Mouse (Mus musculus): Measurements from ENCODE around the gene AL607142.1. TPM values are rescaled to one million over a fixed set of nuclear protein-coding genes. Genes with fewer than 3 reads are reported as not detected.

AL607142.1 gene
- not detected in 3 replicates for total RNA-seq (2017)

GRCm38 (mm10) chr4:120064696-120065095 lies at the start of gene AL607142.1:
Gene AL607142.1, plus strand, starts transcription at chr4:120064996.
- no peak for ATAC-seq (replicated peaks; ENCODE audit: insufficient number of reproducible peaks, low FRiP score, low TSS enrichment, poor library complexity, severe bottlenecking)

GRCm38 (mm10) chr4:120018426-120018825 lies 46.4 kb upstream of the AL607142.1 start:
- no peak for ATAC-seq (replicated peaks; ENCODE audit: insufficient number of reproducible peaks, low FRiP score, low TSS enrichment, poor library complexity, severe bottlenecking)

GRCm38 (mm10) chr4:120022392-120022791 lies 42.4 kb upstream of the AL607142.1 start:
- no peak for ATAC-seq (replicated peaks; ENCODE audit: insufficient number of reproducible peaks, low FRiP score, low TSS enrichment, poor library complexity, severe bottlenecking)

DNA sequence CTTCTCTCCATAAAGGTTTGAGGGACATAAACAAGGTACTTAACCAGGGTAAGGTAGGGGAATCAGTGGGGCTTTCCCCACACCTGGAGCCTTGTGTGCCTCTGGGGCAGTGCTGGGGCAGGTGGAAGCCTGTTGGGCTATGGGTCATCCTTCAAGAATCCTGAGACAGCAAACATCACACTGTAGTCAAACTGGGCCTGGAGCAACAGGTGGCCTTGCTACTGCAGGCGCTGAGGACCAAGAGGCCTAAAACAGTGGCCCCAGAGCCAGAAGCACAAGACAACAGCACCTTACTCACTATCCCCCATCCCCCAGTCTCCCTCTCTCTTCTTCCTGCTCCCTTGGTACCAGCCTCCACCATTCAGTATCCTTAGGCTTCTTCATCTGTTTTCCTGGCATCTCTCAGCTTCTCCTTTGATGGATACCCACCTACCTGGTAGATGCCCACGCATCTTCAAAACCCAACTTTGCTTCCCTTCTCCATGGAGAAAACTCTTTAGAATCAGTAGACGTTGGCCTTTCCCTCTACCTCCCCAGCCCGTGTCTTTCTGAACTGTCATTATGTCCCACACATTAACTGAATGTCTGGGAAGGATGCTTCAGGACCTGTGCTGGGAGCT lies 41.5 kb upstream of the AL607142.1 start:
- no peak for ATAC-seq (replicated peaks; ENCODE audit: insufficient number of reproducible peaks, low FRiP score, low TSS enrichment, poor library complexity, severe bottlenecking)

DNA sequence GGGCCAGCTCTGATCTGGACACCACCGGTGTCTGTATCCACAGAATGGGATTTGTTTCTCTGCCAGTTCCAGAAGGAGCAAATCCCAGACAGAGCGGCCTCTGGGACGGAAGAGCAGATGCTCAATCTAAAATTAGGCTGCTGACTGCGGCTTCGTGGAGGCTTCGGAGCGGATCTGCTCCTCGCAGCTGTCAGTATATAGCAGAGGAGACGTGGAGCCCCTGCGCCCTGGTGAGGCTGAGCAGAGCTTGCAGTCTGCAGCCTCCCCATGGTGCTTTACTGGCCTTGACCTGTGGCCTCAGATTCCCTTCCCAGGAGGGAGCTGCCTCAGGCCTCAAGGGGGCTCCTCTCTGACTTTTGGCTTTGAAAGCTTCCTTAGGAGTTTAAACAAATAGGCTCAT lies 40.7 kb upstream of the AL607142.1 start:
- ATAC-seq (replicated peaks; ENCODE audit: insufficient number of reproducible peaks, low FRiP score, low TSS enrichment, poor library complexity, severe bottlenecking), result no peak

GRCm38 (mm10) chr4:120027671-120028070 lies 37.1 kb upstream of the AL607142.1 start:
- ATAC-seq (replicated peaks; ENCODE audit: insufficient number of reproducible peaks, low FRiP score, low TSS enrichment, poor library complexity, severe bottlenecking), result no peak

- ATAC-seq (replicated peaks; ENCODE audit: insufficient number of reproducible peaks, low FRiP score, low TSS enrichment, poor library complexity, severe bottlenecking), result no peak
Measured at GRCm38 (mm10) chr4:120029937-120030336, 34.9 kb upstream of the AL607142.1 start.

- ATAC-seq (replicated peaks; ENCODE audit: insufficient number of reproducible peaks, low FRiP score, low TSS enrichment, poor library complexity, severe bottlenecking), result no peak
Measured at GRCm38 (mm10) chr4:120032320-120032983, 32.3 kb upstream of the AL607142.1 start.

- ATAC-seq (replicated peaks; ENCODE audit: insufficient number of reproducible peaks, low FRiP score, low TSS enrichment, poor library complexity, severe bottlenecking), result no peak
Measured at GRCm38 (mm10) chr4:120032984-120033355, 31.8 kb upstream of the AL607142.1 start.

- no peak for ATAC-seq (replicated peaks; ENCODE audit: insufficient number of reproducible peaks, low FRiP score, low TSS enrichment, poor library complexity, severe bottlenecking)
Measured at GRCm38 (mm10) chr4:120036294-120036693, 28.5 kb upstream of the AL607142.1 start.

DNA sequence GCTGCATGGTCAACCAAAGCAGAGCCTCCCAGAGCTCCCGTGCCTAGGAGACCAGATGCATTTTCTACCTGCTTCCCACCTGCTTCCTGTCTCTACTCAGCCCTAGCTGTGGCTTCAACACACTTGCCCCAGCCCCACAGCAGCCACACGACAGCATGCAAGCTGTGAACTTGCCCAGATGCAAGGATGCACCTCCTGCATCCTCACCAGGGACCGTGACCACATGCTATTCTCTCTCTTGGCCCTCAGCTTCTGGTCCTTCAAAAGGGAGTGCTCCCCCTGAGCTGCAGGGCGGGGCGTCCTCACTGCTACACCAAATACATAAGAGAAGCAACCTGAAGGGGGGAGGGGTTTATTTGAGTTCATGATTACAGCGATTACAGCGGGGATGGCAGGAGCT lies 27.8 kb upstream of the AL607142.1 start:
- no peak for ATAC-seq (replicated peaks; ENCODE audit: insufficient number of reproducible peaks, low FRiP score, low TSS enrichment, poor library complexity, severe bottlenecking)

GRCm38 (mm10) chr4:120041520-120041919 lies 23.3 kb upstream of the AL607142.1 start:
- ATAC-seq (replicated peaks; ENCODE audit: insufficient number of reproducible peaks, low FRiP score, low TSS enrichment, poor library complexity, severe bottlenecking), result no peak

GRCm38 (mm10) chr4:120042480-120042879 lies 22.3 kb upstream of the AL607142.1 start:
- ATAC-seq (replicated peaks; ENCODE audit: insufficient number of reproducible peaks, low FRiP score, low TSS enrichment, poor library complexity, severe bottlenecking), result no peak

- ATAC-seq (replicated peaks; ENCODE audit: insufficient number of reproducible peaks, low FRiP score, low TSS enrichment, poor library complexity, severe bottlenecking), result no peak
Measured at GRCm38 (mm10) chr4:120044612-120045011, 20.2 kb upstream of the AL607142.1 start.

DNA sequence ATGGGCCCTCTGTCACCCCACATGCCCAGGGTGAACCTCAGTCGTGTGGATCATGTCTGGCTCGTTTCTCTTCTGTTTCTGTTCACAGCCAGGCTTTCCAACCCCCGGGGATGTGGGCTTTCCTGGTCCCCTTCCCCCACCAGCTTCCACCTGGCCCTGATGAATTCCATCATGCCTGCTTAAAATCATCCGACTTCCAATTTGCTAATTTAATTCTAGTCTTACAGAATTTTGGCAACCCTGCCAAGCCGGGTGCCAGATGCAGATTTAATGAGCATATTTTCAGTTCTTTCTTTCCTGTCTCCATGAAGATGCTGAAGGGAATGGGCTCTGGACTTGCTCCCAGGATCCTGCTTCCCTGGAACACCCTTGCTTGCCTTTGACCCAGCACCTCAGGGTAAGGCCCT lies 19.7 kb upstream of the AL607142.1 start:
- no peak for ATAC-seq (replicated peaks; ENCODE audit: insufficient number of reproducible peaks, low FRiP score, low TSS enrichment, poor library complexity, severe bottlenecking)

DNA sequence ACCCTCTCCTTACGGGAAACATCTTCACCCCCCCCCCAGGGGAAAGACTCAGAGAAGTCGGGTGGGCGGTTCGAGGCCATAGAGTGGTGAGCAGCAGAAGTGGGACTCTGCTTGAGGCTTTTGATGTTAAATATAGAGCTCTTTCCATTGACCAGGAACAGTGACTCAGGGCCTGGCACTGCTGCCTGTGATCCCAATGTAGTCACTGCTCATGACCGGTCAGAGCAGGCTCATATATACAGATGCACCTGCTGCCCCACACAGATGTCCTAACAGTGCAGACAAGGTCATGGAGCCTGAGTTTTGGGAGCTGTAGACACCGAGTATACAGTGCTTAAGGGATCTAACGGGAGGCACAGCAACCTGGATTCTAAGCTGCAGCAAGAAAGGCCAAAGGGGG lies 18.9 kb upstream of the AL607142.1 start:
- ATAC-seq (replicated peaks; ENCODE audit: insufficient number of reproducible peaks, low FRiP score, low TSS enrichment, poor library complexity, severe bottlenecking), result no peak

DNA sequence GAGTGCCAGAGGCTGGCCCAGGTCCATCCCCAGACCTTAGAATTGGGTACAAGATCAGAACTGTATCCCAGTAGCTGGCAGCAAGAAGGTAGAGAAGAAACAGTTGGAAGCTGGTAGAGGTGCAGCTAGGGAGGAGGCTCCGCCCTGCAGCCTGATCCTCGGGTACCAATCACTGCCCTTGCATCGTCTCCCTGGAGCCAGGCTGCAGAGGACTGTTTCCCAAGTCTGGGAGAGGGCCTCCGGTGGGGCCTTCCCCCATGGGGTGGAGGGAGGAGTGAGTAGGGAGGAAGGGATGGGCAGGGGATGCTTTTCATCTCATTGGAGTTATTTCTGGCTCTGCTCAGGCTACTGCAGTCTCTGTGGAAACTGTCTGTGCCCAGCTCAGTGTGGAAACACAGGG lies 17.7 kb upstream of the AL607142.1 start:
- ATAC-seq (replicated peaks; ENCODE audit: insufficient number of reproducible peaks, low FRiP score, low TSS enrichment, poor library complexity, severe bottlenecking), result no peak

GRCm38 (mm10) chr4:120048274-120048673 lies 16.5 kb upstream of the AL607142.1 start:
- no peak for ATAC-seq (replicated peaks; ENCODE audit: insufficient number of reproducible peaks, low FRiP score, low TSS enrichment, poor library complexity, severe bottlenecking)

DNA sequence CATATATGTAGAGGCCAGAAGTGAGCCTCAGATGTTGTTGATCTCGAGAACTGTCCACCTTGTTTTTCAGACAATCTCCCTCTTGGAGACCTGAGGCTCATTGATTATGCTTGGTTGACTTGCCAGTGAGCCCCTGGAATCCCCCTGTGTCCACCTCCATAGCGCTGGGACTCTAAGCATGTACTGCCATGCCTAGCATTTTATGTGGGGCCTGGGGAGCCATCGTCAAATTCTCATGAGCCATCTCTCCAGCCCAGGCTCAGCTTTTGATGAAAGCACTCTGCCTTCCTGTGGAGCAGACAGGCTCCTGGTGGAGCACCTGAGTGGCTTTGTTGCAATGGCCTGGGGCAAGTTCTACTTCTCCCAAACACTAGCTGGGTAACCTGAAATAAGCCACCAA lies 14.9 kb upstream of the AL607142.1 start:
- no peak for ATAC-seq (replicated peaks; ENCODE audit: insufficient number of reproducible peaks, low FRiP score, low TSS enrichment, poor library complexity, severe bottlenecking)

DNA sequence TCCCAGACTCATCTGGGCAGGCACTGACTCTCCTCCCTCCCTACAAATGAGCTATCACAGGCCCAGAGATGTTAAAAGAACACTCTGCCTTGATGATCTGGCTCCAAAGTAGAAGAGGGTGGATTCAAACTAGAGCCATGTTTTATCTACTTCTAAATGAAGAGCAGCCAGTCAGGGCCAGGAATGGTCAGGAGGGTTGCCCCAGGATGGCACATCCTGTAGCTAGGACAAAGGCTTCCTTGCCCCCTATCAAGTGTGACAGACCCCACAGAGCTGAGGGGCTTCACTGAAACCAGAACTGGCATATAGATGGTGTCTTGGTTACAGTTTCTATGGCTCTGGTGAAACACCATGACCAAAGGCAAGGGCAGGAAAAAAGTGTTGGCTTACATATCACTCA lies 12.3 kb upstream of the AL607142.1 start:
- ATAC-seq (replicated peaks; ENCODE audit: insufficient number of reproducible peaks, low FRiP score, low TSS enrichment, poor library complexity, severe bottlenecking), result no peak
